Mouse (Mus musculus): ENCODE data around the gene Tas2r105. TPM values are rescaled to one million over a fixed set of nuclear protein-coding genes. Genes with fewer than 3 reads are reported as not detected.

Tas2r105 gene
- polyA plus RNA-seq (2015; fragmentation: Nextera tagmentation; extraction: Ambion mirVana): not detected in 2 replicates

DNA sequence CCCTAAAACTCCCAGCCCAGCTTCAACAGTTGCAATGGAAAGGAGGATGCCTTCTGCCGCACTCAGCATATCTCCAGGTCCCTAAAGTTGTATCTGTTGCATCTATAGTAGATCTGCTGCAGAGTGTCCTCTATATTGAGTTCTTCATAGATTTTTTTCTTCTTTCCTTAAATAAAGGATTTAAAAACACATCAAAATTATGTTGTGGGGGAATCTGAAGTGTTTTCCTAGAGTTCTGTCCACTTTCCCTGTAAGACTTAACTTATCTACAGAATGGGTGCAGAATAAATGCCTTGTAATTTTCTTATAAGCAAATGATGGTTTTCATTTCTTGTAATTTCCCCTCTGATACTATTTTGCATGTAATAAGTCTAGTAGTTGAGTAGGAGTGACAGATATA lies at the start of gene Tas2r105:
TSS of gene Tas2r105 (minus strand) at position 101 of the 400 bp plus-strand sequence.
- H3K4me2 ChIP-seq (ENCODE audit: low read depth, low read length): no peak within 1 kb of the TSS
- no peak within 1 kb of the TSS for H3K9ac ChIP-seq (ENCODE audit: low read depth, low read length)
- WGBS (ENCODE audit: insufficient replicate concordance): 43% methylated on average over 1 of the region's 1 CpGs
- no peaks in the 10 kb centered on the region for H3K4me1 ChIP-seq (ENCODE audit: control insufficient read depth, low read depth, low read length)
- no peaks in the 10 kb centered on the region for H3K27me3 ChIP-seq (ENCODE audit: control insufficient read depth, insufficient read depth, low read depth, low read length)
- no peak within 1 kb of the TSS for H3K27ac ChIP-seq (ENCODE audit: low read length)
- H3K4me3 ChIP-seq (ENCODE audit: low read depth, low read length): no peak within 1 kb of the TSS
- ATAC-seq (ENCODE audit: low read depth): no peak
- H3K36me3 ChIP-seq (ENCODE audit: control insufficient read depth, insufficient read depth): no peaks in the 10 kb centered on the region
- H3K9me3 ChIP-seq (replicated peaks; ENCODE audit: control insufficient read depth, low read length): no peaks in the 10 kb centered on the region

DNA sequence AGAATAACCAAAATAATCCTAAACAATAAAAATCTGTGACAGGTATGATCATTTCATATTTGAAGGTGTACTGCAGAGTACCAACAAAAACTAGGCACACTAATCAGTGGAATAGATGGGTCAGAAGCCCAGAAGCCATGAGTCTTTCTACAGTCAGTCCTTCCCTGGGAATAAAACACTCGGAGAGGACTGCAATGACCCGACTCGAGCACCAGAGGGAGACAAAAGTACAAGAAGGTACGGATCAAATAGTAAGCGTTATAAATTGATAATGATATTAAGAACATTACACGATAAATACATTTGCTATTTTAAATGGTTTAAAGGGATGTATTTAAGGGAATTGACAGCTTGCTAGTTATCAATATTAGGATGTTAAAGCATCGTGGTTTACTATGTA lies 25.5 kb upstream of the Tas2r105 start:
- 33% methylated on average over 7 of the region's 7 CpGs for WGBS (ENCODE audit: insufficient replicate concordance)
- H3K27me3 ChIP-seq (ENCODE audit: control insufficient read depth, insufficient read depth, low read depth, low read length): no peaks in the 10 kb centered on the region
- H3K36me3 ChIP-seq (ENCODE audit: control insufficient read depth, insufficient read depth): no peaks in the 10 kb centered on the region
- H3K4me3 ChIP-seq (ENCODE audit: low read depth, low read length): no peak overlapping the region
- H3K9ac ChIP-seq (ENCODE audit: low read depth, low read length): no peak overlapping the region
- no peak overlapping the region for H3K4me2 ChIP-seq (ENCODE audit: low read depth, low read length)
- H3K4me1 ChIP-seq (ENCODE audit: control insufficient read depth, low read depth, low read length): no peaks in the 10 kb centered on the region
- no peak overlapping the region for H3K27ac ChIP-seq (ENCODE audit: low read length)
- H3K9me3 ChIP-seq (replicated peaks; ENCODE audit: control insufficient read depth, low read length): no peaks in the 10 kb centered on the region; the same call in 1 of the 2 replicates
- no peak for ATAC-seq (ENCODE audit: low read depth)

DNA sequence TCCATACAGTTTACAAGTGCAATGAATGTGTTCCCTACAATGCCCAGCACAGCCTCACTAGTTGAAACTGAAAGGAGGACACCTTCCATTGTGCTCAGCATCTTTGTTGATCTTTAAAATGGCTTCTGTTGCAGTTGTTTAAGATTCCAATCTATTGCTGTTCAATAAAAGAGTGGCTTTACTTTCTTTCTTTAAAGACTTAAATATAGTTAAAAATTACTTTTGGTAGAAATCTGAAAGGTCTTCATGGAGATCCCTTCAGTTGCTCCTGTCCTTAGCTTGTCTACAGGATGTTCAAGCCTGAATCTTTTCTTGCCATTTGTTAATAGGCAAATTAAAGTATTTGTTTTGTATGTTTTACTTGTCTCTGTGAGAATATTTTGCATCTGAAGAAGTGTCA lies 2.7 kb upstream of the Tas2r105 start, which contains the start of gene Tas2r114:
TSS of gene Tas2r114 (minus strand) at position 101 of the 400 bp plus-strand sequence.
- Histone ChIP-seq H3K27ac (ENCODE audit: low read length) (no peak within 1 kb of the TSS), H3K9me3 (replicated peaks; ENCODE audit: control insufficient read depth, low read length) (no peaks in the 10 kb centered on the region), H3K4me2 (ENCODE audit: low read depth, low read length) (no peak within 1 kb of the TSS), H3K9ac (ENCODE audit: low read depth, low read length) (no peak within 1 kb of the TSS), H3K4me1 (ENCODE audit: control insufficient read depth, low read depth, low read length) (no peaks in the 10 kb centered on the region), H3K27me3 (ENCODE audit: control insufficient read depth, insufficient read depth, low read depth, low read length) (no peaks in the 10 kb centered on the region), H3K4me3 (ENCODE audit: low read depth, low read length) (no peak within 1 kb of the TSS), H3K36me3 (ENCODE audit: control insufficient read depth, insufficient read depth) (no peaks in the 10 kb centered on the region)
- ATAC-seq (ENCODE audit: low read depth): no peak

DNA sequence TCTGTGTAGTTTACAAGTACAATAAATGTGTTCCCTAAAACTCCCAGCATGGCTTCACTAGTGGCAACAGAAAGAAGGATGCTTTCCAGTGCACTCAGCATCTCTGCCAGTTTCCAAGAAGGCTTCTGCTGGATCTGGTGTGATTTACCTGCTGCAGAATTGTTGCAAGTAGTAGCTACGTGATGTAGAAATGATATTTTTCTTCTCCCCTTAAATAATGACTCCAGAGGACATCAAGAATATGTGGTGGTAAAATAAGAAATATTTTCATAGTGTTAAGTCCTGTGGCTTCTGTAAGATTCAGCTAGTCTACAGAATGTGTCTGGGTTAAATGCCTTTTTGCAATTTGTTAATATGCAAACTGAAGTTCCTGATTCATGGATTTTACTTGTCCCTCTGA lies 1.7 kb downstream of the Tas2r105 start, which contains the start of gene Tas2r104:
TSS of gene Tas2r104 (minus strand) at position 101 of the 400 bp plus-strand sequence.
- H3K4me1 ChIP-seq (ENCODE audit: control insufficient read depth, low read depth, low read length): no peaks in the 10 kb centered on the region
- no peak within 1 kb of the TSS for H3K9ac ChIP-seq (ENCODE audit: low read depth, low read length)
- no peaks in the 10 kb centered on the region for H3K27me3 ChIP-seq (ENCODE audit: control insufficient read depth, insufficient read depth, low read depth, low read length)
- H3K9me3 ChIP-seq (replicated peaks; ENCODE audit: control insufficient read depth, low read length): no peaks in the 10 kb centered on the region
- H3K4me2 ChIP-seq (ENCODE audit: low read depth, low read length): no peak within 1 kb of the TSS
- H3K4me3 ChIP-seq (ENCODE audit: low read depth, low read length): no peak within 1 kb of the TSS
- 50% methylated on average over 1 of the region's 1 CpGs for WGBS (ENCODE audit: insufficient replicate concordance)
- no peaks in the 10 kb centered on the region for H3K36me3 ChIP-seq (ENCODE audit: control insufficient read depth, insufficient read depth)
- H3K27ac ChIP-seq (ENCODE audit: low read length): no peak within 1 kb of the TSS
- no peak for ATAC-seq (ENCODE audit: low read depth)

DNA sequence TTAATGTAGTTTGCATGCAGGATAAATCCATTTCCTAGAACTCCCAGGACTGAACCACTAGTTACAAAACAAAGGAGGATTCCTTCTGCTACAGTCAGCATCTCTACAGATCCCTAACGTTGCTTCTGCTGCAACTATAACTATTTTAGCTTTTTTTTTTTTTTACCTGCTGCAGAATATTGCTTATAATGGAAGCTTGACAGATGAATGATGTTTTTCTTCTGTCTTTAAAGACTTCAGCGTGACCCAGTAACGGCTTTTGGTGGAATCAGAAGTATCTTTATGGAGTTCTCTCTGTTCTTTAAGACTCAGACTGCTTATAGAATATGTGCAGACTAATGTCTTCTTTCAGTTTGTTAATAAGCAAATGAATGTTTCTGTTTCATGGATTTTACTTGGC lies 8.5 kb downstream of the Tas2r105 start, which contains the start of gene Tas2r106:
TSS of gene Tas2r106 (minus strand) at position 101 of the 400 bp plus-strand sequence.
- WGBS (ENCODE audit: insufficient replicate concordance): 52% methylated on average over 3 of the region's 3 CpGs
- Histone ChIP-seq H3K4me2 (ENCODE audit: low read depth, low read length) (no peak within 1 kb of the TSS), H3K27ac (ENCODE audit: low read length) (no peak within 1 kb of the TSS), H3K4me3 (ENCODE audit: low read depth, low read length) (no peak within 1 kb of the TSS), H3K9ac (ENCODE audit: low read depth, low read length) (no peak within 1 kb of the TSS), H3K36me3 (ENCODE audit: control insufficient read depth, insufficient read depth) (no peaks in the 10 kb centered on the region), H3K27me3 (ENCODE audit: control insufficient read depth, insufficient read depth, low read depth, low read length) (no peaks in the 10 kb centered on the region), H3K9me3 (replicated peaks; ENCODE audit: control insufficient read depth, low read length) (no peaks in the 10 kb centered on the region), H3K4me1 (ENCODE audit: control insufficient read depth, low read depth, low read length) (no peaks in the 10 kb centered on the region)
- ATAC-seq (ENCODE audit: low read depth): no peak

DNA sequence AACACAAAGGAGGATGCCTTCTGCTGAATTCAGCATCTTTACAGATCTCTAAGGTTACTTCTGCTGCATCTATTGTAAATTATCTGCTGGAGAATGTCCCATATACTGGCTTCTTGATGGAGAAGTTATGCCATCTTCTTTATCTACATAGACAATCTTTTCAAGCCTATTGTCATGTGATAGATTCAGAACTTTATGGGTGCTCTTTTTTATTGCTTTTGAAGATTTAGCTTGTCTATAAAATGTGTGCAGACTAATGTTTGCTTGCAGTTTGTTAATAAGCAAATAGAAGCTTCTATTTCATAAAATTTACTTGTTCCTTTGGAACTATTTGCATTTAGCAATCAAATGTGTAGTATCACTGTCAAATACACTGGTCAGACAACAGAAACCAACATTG lies 27.2 kb downstream of the Tas2r105 start, which contains the start of gene Tas2r107:
TSS of gene Tas2r107 (minus strand) at position 101 of the 400 bp plus-strand sequence.
- no peak within 1 kb of the TSS for H3K9ac ChIP-seq (ENCODE audit: low read depth, low read length)
- H3K27me3 ChIP-seq (ENCODE audit: control insufficient read depth, insufficient read depth, low read depth, low read length): no peaks in the 10 kb centered on the region
- H3K9me3 ChIP-seq (replicated peaks; ENCODE audit: control insufficient read depth, low read length): no peaks in the 10 kb centered on the region
- H3K27ac ChIP-seq (ENCODE audit: low read length): no peak within 1 kb of the TSS
- H3K4me2 ChIP-seq (ENCODE audit: low read depth, low read length): no peak within 1 kb of the TSS
- ATAC-seq (ENCODE audit: low read depth): no peak
- no peaks in the 10 kb centered on the region for H3K36me3 ChIP-seq (ENCODE audit: control insufficient read depth, insufficient read depth)
- H3K4me3 ChIP-seq (ENCODE audit: low read depth, low read length): no peak within 1 kb of the TSS
- no peaks in the 10 kb centered on the region for H3K4me1 ChIP-seq (ENCODE audit: control insufficient read depth, low read depth, low read length)

Other genes starting within 250 kb of the Tas2r105 start
- gene 5430401F13Rik, start 201.1 kb downstream of the Tas2r105 start, polyA plus RNA-seq (2015; fragmentation: Nextera tagmentation; extraction: Ambion mirVana): not detected in 2 replicates
- not detected in 2 replicates for gene Gm6619, start 201.1 kb downstream of the Tas2r105 start, polyA plus RNA-seq (2015; fragmentation: Nextera tagmentation; extraction: Ambion mirVana)
- gene Tas2r130, start 56.6 kb downstream of the Tas2r105 start, polyA plus RNA-seq (2015; fragmentation: Nextera tagmentation; extraction: Ambion mirVana): not detected in 2 replicates
- not detected in 2 replicates for gene Tas2r107, start 27.3 kb downstream of the Tas2r105 start, polyA plus RNA-seq (2015; fragmentation: Nextera tagmentation; extraction: Ambion mirVana)
- gene Tas2r106, start 8.6 kb downstream of the Tas2r105 start, polyA plus RNA-seq (2015; fragmentation: Nextera tagmentation; extraction: Ambion mirVana): not detected in 2 replicates
- gene Tas2r104, start 1.8 kb downstream of the Tas2r105 start, polyA plus RNA-seq (2015; fragmentation: Nextera tagmentation; extraction: Ambion mirVana): not detected in 2 replicates
- gene Tas2r114, start 2.6 kb upstream of the Tas2r105 start, polyA plus RNA-seq (2015; fragmentation: Nextera tagmentation; extraction: Ambion mirVana): not detected in 2 replicates

Data from liver, embryonic 16.5 days (tissue).